Mouse (Mus musculus) B cell, adult 2 months (primary cell): ENCODE results near the gene Kif3b.
A peak's percentile ranks its signal among the peaks of the same experiment; 100 is the strongest.
"Not testable (repeated sequence)": the region's sequence is repeated elsewhere in the genome, so short reads cannot be mapped to it uniquely, and the experiment has no call there.

ENCODE experiments used
- DNase-seq, 2 experiments: peaks; one replicate each; pipeline ENCODE4 v3.0.0; 2022

Kif3b gene

GRCm38 (mm10) chr2:153290938-153291928 lies at the start of gene Kif3b:
Gene Kif3b, plus strand, starts transcription at chr2:153291413.
- peak; percentile 93 for DNase-seq

- DNase-seq = no peak
These were observed 49.1 kb upstream of the Kif3b start for GRCm38 (mm10) chr2:153242156-153242555.

GRCm38 (mm10) chr2:153249751-153250150 lies 41.5 kb upstream of the Kif3b start:
- no peak for DNase-seq

GRCm38 (mm10) chr2:153256604-153257003 lies 34.6 kb upstream of the Kif3b start:
- DNase-seq = no peak

GRCm38 (mm10) chr2:153259030-153259863 lies 32.0 kb upstream of the Kif3b start:
- DNase-seq = peak; percentile 48 to 52

- DNase-seq = no peak
These were observed 31.1 kb upstream of the Kif3b start for GRCm38 (mm10) chr2:153259864-153260674.

GRCm38 (mm10) chr2:153263053-153263452 lies 28.2 kb upstream of the Kif3b start:
- DNase-seq = peak; percentile 67 to 73

- no peak for DNase-seq
These were observed 23.9 kb upstream of the Kif3b start for GRCm38 (mm10) chr2:153267331-153267730.

- DNase-seq = not testable (repeated sequence)
These were observed 20.8 kb upstream of the Kif3b start for GRCm38 (mm10) chr2:153270231-153270915.

- DNase-seq = not testable (repeated sequence)
These were observed 16.9 kb upstream of the Kif3b start for GRCm38 (mm10) chr2:153274200-153274918.

- DNase-seq = no peak
These were observed 16.3 kb upstream of the Kif3b start for GRCm38 (mm10) chr2:153274919-153275247.

- DNase-seq = not testable (repeated sequence)
These were observed 15.6 kb upstream of the Kif3b start for GRCm38 (mm10) chr2:153275577-153275976.

- DNase-seq = no peak
These were observed 14.8 kb upstream of the Kif3b start for GRCm38 (mm10) chr2:153276440-153276839.

- DNase-seq = peak in 1 of 2 experiments; percentile 16
These were observed 14.4 kb upstream of the Kif3b start for GRCm38 (mm10) chr2:153276846-153277245.

- DNase-seq = no peak
These were observed 12.9 kb upstream of the Kif3b start for GRCm38 (mm10) chr2:153278357-153278756.

GRCm38 (mm10) chr2:153283919-153284318 lies 7.3 kb upstream of the Kif3b start:
- no peak for DNase-seq

- DNase-seq = no peak
These were observed 4.7 kb upstream of the Kif3b start for GRCm38 (mm10) chr2:153286524-153286923.

GRCm38 (mm10) chr2:153287835-153288234 lies 3.4 kb upstream of the Kif3b start:
- DNase-seq = no peak

GRCm38 (mm10) chr2:153292305-153292861 lies 1.2 kb downstream of the Kif3b start:
- DNase-seq = peak; percentile 18 to 32

- no peak for DNase-seq
These were observed 4.0 kb downstream of the Kif3b start for GRCm38 (mm10) chr2:153295196-153295595.

GRCm38 (mm10) chr2:153297771-153298170 lies 6.6 kb downstream of the Kif3b start:
- DNase-seq = no peak
